Mouse (Mus musculus): ENCODE results near the gene Lrrfip2. TPM values are rescaled to one million over a fixed set of nuclear protein-coding genes. Genes with fewer than 3 reads are reported as not detected.

Gene Lrrfip2
- 44.5 and 47.5 TPM in 2 replicates for polyA plus RNA-seq (2015; fragmentation: Nextera tagmentation; extraction: Ambion mirVana)

GRCm38 (mm10) chr9:111117126-111117642, at the start of gene Lrrfip2:
Gene Lrrfip2, plus strand, starts transcription at chr9:111117592.

GRCm38 (mm10) chr9:111271434-111272160, 154.2 kb downstream of the Lrrfip2 start, which contains the start of the genes Mlh1 and Epm2aip1:
Gene Mlh1, minus strand, starts transcription at chr9:111271791.
Gene Epm2aip1, plus strand, starts transcription at chr9:111271929.

Other genes with a start within 250 kb of the Lrrfip2 start
- gene Als2cl, start 237.7 kb upstream of the Lrrfip2 start, polyA plus RNA-seq (2015; fragmentation: Nextera tagmentation; extraction: Ambion mirVana): 1.3 and 1.9 TPM in 2 replicates
- gene Tmie, start 237.5 kb upstream of the Lrrfip2 start, polyA plus RNA-seq (2015; fragmentation: Nextera tagmentation; extraction: Ambion mirVana): 0.29 and 0.50 TPM in 2 replicates
- 0.78 and 2.8 TPM in 2 replicates for gene Fam240a, start 200.7 kb upstream of the Lrrfip2 start, polyA plus RNA-seq (2015; fragmentation: Nextera tagmentation; extraction: Ambion mirVana)
- gene Tdgf1, start 171.4 kb upstream of the Lrrfip2 start, polyA plus RNA-seq (2015; fragmentation: Nextera tagmentation; extraction: Ambion mirVana): not detected in 2 replicates
- gene Lrrc2, start 166.0 kb upstream of the Lrrfip2 start, polyA plus RNA-seq (2015; fragmentation: Nextera tagmentation; extraction: Ambion mirVana): 10.9 and 25.5 TPM in 2 replicates
- 0.26 and 0.35 TPM in 2 replicates for gene Rtp3, start 127.0 kb upstream of the Lrrfip2 start, polyA plus RNA-seq (2015; fragmentation: Nextera tagmentation; extraction: Ambion mirVana)
- gene Ltf, start 98.3 kb upstream of the Lrrfip2 start, polyA plus RNA-seq (2015; fragmentation: Nextera tagmentation; extraction: Ambion mirVana): 0.45 and 2.0 TPM in 2 replicates
- 0.93 and 1.4 TPM in 2 replicates for gene Ccrl2, start 60.1 kb upstream of the Lrrfip2 start, polyA plus RNA-seq (2015; fragmentation: Nextera tagmentation; extraction: Ambion mirVana)
- 12.0 and 15.1 TPM in 2 replicates for gene Mlh1, start 154.2 kb downstream of the Lrrfip2 start, polyA plus RNA-seq (2015; fragmentation: Nextera tagmentation; extraction: Ambion mirVana)
- gene Epm2aip1, start 154.3 kb downstream of the Lrrfip2 start, polyA plus RNA-seq (2015; fragmentation: Nextera tagmentation; extraction: Ambion mirVana): 13.0 and 15.9 TPM in 2 replicates
- 0.51 and 0.55 TPM in 2 replicates for gene Trank1, start 194.1 kb downstream of the Lrrfip2 start, polyA plus RNA-seq (2015; fragmentation: Nextera tagmentation; extraction: Ambion mirVana)

Measured in skeletal muscle tissue, postnatal 0 days (tissue).